Mouse (Mus musculus) cerebellum, adult 9-11 months (tissue): ENCODE results near the gene Rarb.
A peak's percentile ranks its signal among the peaks of the same experiment; 100 is the strongest.
"Not testable (repeated sequence)": the region's sequence is repeated elsewhere in the genome, so short reads cannot be mapped to it uniquely, and the experiment has no call there.

ENCODE experiments used
- DNase-seq: peaks from one replicate; pipeline ENCODE4 v3.0.0; 2022

Rarb gene

GRCm38 (mm10) chr14:16818602-16819250 lies at the start of gene Rarb:
Rarb (minus strand) TSS chr14:16819156.
- DNase-seq: no peak

GRCm38 (mm10) chr14:16842036-16842435 lies 23.1 kb upstream of the Rarb start:
- DNase-seq: no peak

DNA sequence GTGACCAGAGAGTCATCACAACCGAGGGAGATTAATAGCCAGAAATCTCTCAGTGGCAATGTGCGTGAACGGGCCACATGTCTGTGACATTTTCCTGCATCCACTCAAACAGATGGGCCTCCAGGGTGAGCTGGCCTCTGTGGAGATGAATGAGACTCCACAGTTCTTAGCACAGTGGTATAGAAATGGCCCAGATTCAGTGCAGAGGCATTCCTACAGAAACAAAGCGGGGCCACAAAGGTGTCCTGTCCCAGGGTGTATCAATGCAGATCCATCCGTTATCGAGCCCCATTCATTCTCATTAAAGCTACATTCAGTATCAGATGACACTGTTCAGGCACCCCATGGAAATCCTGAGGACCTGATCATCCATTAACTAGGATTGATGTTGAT lies 22.6 kb upstream of the Rarb start:
- peak; percentile 15 for DNase-seq

GRCm38 (mm10) chr14:16840951-16841596 lies 22.1 kb upstream of the Rarb start:
- DNase-seq: peak; percentile 18

- no peak for DNase-seq
These were observed 21.2 kb upstream of the Rarb start for GRCm38 (mm10) chr14:16840135-16840534.

DNA sequence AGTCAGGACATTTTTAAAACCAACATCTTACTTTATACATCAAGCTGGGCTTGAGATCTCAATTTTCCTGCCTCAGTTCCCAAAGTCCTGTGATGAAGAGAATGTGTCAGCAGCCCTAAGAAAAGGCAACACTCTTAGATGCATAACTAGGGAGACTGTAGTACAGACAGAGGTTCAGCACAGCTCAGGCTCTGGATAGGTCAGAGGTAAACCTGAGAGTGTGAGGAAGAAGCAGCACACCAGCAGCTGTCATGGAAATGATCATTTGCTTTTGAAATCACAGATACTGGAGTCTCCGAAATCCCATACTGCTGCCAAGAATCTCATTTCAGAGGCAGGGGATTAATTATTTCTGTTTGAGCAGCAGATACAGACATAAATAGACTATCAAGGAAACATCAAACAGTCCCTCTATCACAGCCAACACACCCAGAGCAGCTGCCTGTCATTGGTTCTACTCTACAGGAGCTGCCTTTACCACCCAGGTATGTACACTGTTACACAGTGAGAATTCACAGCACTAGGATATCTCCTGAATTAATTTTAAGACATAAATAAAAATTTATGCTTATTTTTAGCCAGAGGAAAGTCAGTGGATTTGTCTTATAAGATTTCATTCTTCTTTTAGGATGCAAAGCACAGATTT lies 3.7 kb downstream of the Rarb start:
- no peak for DNase-seq

- DNase-seq: no peak
These were observed 12.8 kb downstream of the Rarb start for GRCm38 (mm10) chr14:16806155-16806554.

- DNase-seq: no peak
These were observed 28.8 kb downstream of the Rarb start for GRCm38 (mm10) chr14:16790161-16790560.

GRCm38 (mm10) chr14:16781942-16782541 lies 36.9 kb downstream of the Rarb start:
- no peak for DNase-seq

- no peak for DNase-seq
These were observed 42.1 kb downstream of the Rarb start for GRCm38 (mm10) chr14:16776723-16777381.

GRCm38 (mm10) chr14:16772927-16773326 lies 46.0 kb downstream of the Rarb start:
- no peak for DNase-seq

DNA sequence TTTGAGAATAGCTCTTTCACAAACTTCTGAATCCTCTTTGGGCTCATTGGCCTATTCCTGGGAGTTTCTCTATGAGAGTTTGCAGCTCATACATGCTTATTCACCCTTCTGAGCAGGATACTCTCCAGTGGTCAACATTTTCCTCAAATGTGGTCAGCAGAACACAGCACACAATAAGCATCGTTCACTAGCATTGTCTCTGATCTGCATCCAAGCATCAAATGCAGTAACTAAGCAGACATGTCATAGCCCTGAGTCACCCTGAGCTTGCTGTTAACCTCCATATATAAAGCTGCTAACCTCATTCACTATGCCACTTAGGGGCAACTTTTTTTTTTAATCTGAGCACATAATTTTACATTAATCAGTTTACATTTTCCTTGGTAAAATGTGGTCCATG lies 53.1 kb downstream of the Rarb start:
- no peak for DNase-seq

GRCm38 (mm10) chr14:16762773-16763172 lies 56.2 kb downstream of the Rarb start:
- DNase-seq: no peak

- DNase-seq: no peak
These were observed 60.1 kb downstream of the Rarb start for GRCm38 (mm10) chr14:16758773-16759434.

- not testable (repeated sequence) for DNase-seq
These were observed 63.4 kb downstream of the Rarb start for GRCm38 (mm10) chr14:16755601-16756000.

DNA sequence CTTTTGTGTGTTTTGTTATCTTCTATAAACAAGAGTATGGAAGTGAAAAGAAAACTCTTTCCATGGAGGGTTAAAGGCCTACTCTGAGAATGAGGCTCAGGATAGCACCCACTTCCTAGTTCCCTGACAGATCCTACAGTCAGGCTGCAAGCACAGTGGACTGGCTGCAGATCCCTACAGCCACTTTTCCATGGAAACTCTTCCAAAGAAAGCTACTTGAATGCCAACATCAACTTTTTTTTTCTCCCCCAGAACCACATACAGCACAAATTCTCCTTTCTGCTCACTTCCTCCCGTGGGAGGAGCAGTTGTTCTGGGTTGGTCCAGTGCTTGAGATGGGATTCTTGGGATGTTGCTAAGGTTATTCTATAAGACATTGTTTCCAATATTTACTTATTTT lies 66.3 kb downstream of the Rarb start:
- DNase-seq: no peak

DNA sequence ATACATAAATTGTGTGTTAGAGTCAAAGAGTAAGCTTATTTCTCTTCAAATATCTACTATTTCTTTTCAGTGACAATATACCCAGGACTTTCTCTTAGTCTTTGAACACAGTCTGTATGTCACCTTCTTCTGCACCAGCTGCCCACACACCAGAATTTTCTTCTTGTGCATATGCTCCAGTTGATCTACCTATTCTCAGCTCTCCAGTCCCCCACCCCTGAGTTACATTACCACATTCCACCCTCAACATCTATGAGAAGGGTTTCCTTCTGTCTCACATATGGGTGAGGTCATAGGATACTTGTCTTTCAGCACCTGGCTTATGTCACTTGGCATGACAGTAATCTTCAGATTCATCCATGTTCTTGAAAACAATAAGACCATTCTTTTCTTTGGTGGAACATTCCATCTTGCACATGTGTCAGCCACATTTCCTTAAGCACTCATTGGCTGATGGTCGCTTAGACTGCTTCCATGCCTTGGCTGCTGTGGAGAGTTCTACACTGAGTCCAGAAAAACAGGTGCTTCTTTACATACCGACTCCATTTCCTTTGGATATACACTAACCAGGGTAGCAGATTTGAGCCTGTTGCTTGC lies 71.9 kb downstream of the Rarb start:
- no peak for DNase-seq

DNA sequence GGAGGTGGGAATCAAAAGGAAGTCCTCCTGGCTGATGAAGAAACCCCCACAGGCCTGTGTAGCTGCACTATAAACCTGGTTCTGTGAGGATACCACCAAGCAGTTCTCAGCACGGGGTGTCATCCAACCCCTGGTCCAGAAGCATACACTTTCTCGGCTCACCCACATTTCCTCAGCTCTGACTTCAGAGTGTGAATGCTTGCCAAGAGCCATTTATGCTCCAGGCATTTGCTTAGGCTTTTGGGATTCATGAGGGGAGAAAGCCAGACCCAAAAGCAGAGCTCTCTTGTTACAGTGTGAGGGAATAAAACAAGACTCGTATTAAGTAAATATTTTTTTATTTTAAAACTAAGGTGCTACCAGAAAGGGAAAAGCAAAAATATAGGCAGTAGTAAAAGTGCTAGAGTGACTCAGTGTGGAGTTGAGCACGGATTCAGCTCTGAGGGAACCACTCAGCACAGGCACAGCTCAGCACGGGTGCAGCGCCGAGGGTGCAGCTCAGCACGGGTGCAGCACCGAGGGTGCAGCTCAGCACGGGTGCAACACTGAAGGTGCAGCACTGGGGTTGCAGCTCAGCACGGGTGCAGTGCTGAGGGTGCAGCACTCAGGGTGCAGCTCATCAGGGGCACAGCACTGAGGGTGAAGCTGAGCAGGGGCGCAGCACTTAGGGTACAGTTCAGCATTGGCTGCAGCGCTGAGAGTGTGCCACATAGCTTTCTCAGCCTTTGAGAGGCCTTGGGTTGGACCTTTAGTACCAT lies 77.8 kb downstream of the Rarb start:
- DNase-seq: no peak

DNA sequence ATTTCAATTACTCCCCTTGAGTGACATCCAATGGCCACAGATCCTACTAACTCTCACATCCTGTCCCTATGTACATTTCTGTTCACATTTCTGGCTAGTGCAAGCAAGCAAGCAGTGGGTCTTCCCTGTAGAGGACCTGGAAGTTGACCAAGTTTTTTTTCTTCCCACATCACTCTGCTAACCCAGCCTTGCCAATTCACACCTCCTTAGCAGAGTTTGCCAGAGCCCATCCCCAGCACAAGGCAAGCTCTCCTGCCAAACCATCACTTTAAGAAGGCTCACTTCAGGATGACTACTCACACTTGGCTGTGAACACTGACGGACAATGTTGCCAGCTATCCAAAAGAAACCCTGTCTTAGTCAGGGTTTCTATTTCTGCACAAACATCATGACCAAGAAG lies 80.4 kb downstream of the Rarb start:
- no peak for DNase-seq

- DNase-seq: no peak
These were observed 81.2 kb downstream of the Rarb start for GRCm38 (mm10) chr14:16737781-16738180.

GRCm38 (mm10) chr14:16735331-16736012 lies 83.5 kb downstream of the Rarb start:
- DNase-seq: no peak
